Mouse (Mus musculus): ENCODE results near the gene Esrrg. TPM values are rescaled to one million over a fixed set of nuclear protein-coding genes. Genes with fewer than 3 reads are reported as not detected.

Gene Esrrg
- total and polyA plus RNA-seq, 3 experiments: 14.0 to 48.5 (median 45.2) TPM

GRCm38 (mm10) chr1:187983177-187983576, 374.6 kb downstream of the Esrrg start:
- H3K9ac ChIP-seq (ENCODE audit: low read depth, low read length): no peak overlapping the region
- no peak for DNase-seq
- TF ChIP-seq CTCF (IDR thresholded peaks at IDR 0.05) (no peak), EP300 (IDR thresholded peaks at IDR 0.05; ENCODE audit: insufficient read depth, low read depth, low read length) (no peak), POLR2A (IDR thresholded peaks at IDR 0.05; ENCODE audit: insufficient read depth, low read depth, low read length) (no peak)
- H3K4me1 ChIP-seq (ENCODE audit: control insufficient read depth, insufficient read depth, low read length): no peaks in the 10 kb centered on the region; the same call in 1 of the 2 replicates
- WGBS: 43% methylated on average over 4 of the region's 4 CpGs
- H3K27me3 ChIP-seq (ENCODE audit: control insufficient read depth, insufficient read depth, low read length): 0 out of 2 replicates have a peak, but pooled peaks cover under 1% of the 10 kb centered on the region
- no peaks in the 10 kb centered on the region for H3K79me2 ChIP-seq (replicated peaks; ENCODE audit: control insufficient read depth, insufficient read depth, low read length)
- no peaks in the 10 kb centered on the region; the same call in 1 of the 2 replicates for H3K36me3 ChIP-seq (ENCODE audit: control insufficient read depth, insufficient read depth, low read length)
- no peak overlapping the region for H3K27ac ChIP-seq
- intact Hi-C loops (cut with DNase I): no loop called here
- H3K4me3 ChIP-seq: no peak overlapping the region

GRCm38 (mm10) chr1:187990161-187990560, 381.6 kb downstream of the Esrrg start:
- intact Hi-C loops (cut with DNase I): no loop called here
- Histone ChIP-seq H3K27ac (no peak overlapping the region), H3K4me1 (ENCODE audit: control insufficient read depth, insufficient read depth, low read length) (no peaks in the 10 kb centered on the region), H3K9ac (ENCODE audit: low read depth, low read length) (no peak overlapping the region), H3K36me3 (ENCODE audit: control insufficient read depth, insufficient read depth, low read length) (no peaks in the 10 kb centered on the region), H3K79me2 (replicated peaks; ENCODE audit: control insufficient read depth, insufficient read depth, low read length) (no peaks in the 10 kb centered on the region), H3K27me3 (ENCODE audit: control insufficient read depth, insufficient read depth, low read length) (no peaks in the 10 kb centered on the region), H3K4me3 (no peak overlapping the region)
- no peak for TF ChIP-seq EP300 (IDR thresholded peaks at IDR 0.05; ENCODE audit: insufficient read depth, low read depth, low read length)
- TF ChIP-seq CTCF (IDR thresholded peaks at IDR 0.05): peak; percentile 35
- TF ChIP-seq POLR2A (IDR thresholded peaks at IDR 0.05; ENCODE audit: insufficient read depth, low read depth, low read length): no peak
- DNase-seq: no peak

- intact Hi-C loops (cut with DNase I): no loop called here
- peak overlapping the region; percentile 4 for H3K27ac ChIP-seq
- peak; percentile 49; the same call in 1 of the 2 replicates for TF ChIP-seq POLR2A (IDR thresholded peaks at IDR 0.05; ENCODE audit: insufficient read depth, low read depth, low read length)
- TF ChIP-seq EP300 (IDR thresholded peaks at IDR 0.05; ENCODE audit: insufficient read depth, low read depth, low read length): no peak
- H3K36me3 ChIP-seq (ENCODE audit: control insufficient read depth, insufficient read depth, low read length): no peaks in the 10 kb centered on the region
- H3K4me3 ChIP-seq: peak overlapping the region; percentile 44
- H3K79me2 ChIP-seq (replicated peaks; ENCODE audit: control insufficient read depth, insufficient read depth, low read length): no peaks in the 10 kb centered on the region
- 2% methylated on average over 39 of the region's 39 CpGs for WGBS
- H3K27me3 ChIP-seq (ENCODE audit: control insufficient read depth, insufficient read depth, low read length): no peaks in the 10 kb centered on the region
- DNase-seq: peak; percentile 59 to 77
- H3K4me1 ChIP-seq (ENCODE audit: control insufficient read depth, insufficient read depth, low read length): no peaks in the 10 kb centered on the region
- H3K9ac ChIP-seq (ENCODE audit: low read depth, low read length): peak overlapping the region; percentile 67
Observed at GRCm38 (mm10) chr1:187997584-187998338, 389.2 kb downstream of the Esrrg start.

- Histone ChIP-seq H3K27me3 (ENCODE audit: control insufficient read depth, insufficient read depth, low read length) (no peaks in the 10 kb centered on the region), H3K4me3 (no peak overlapping the region), H3K4me1 (ENCODE audit: control insufficient read depth, insufficient read depth, low read length) (no peaks in the 10 kb centered on the region), H3K79me2 (replicated peaks; ENCODE audit: control insufficient read depth, insufficient read depth, low read length) (no peaks in the 10 kb centered on the region), H3K36me3 (ENCODE audit: control insufficient read depth, insufficient read depth, low read length) (no peaks in the 10 kb centered on the region), H3K9ac (ENCODE audit: low read depth, low read length) (no peak overlapping the region), H3K27ac (no peak overlapping the region)
- TF ChIP-seq CTCF (IDR thresholded peaks at IDR 0.05) (no peak), EP300 (IDR thresholded peaks at IDR 0.05; ENCODE audit: insufficient read depth, low read depth, low read length) (no peak), POLR2A (IDR thresholded peaks at IDR 0.05; ENCODE audit: insufficient read depth, low read depth, low read length) (no peak)
- DNase-seq: no peak
- 75% methylated on average over 4 of the region's 4 CpGs for WGBS
- intact Hi-C loops (cut with DNase I): no loop called here
Observed at GRCm38 (mm10) chr1:187999121-187999520, 390.5 kb downstream of the Esrrg start.

GRCm38 (mm10) chr1:188000189-188000588, 391.6 kb downstream of the Esrrg start:
- WGBS: 64% methylated on average over 8 of the region's 8 CpGs
- H3K4me3 ChIP-seq: no peak overlapping the region
- H3K9ac ChIP-seq (ENCODE audit: low read depth, low read length): no peak overlapping the region
- intact Hi-C loops (cut with DNase I): no loop called here
- H3K27ac ChIP-seq: no peak overlapping the region
- no peaks in the 10 kb centered on the region for H3K27me3 ChIP-seq (ENCODE audit: control insufficient read depth, insufficient read depth, low read length)
- H3K36me3 ChIP-seq (ENCODE audit: control insufficient read depth, insufficient read depth, low read length): no peaks in the 10 kb centered on the region
- no peak for DNase-seq
- TF ChIP-seq POLR2A (IDR thresholded peaks at IDR 0.05; ENCODE audit: insufficient read depth, low read depth, low read length): no peak
- TF ChIP-seq EP300 (IDR thresholded peaks at IDR 0.05; ENCODE audit: insufficient read depth, low read depth, low read length): no peak
- no peak for TF ChIP-seq CTCF (IDR thresholded peaks at IDR 0.05)
- no peaks in the 10 kb centered on the region for H3K4me1 ChIP-seq (ENCODE audit: control insufficient read depth, insufficient read depth, low read length)
- no peaks in the 10 kb centered on the region for H3K79me2 ChIP-seq (replicated peaks; ENCODE audit: control insufficient read depth, insufficient read depth, low read length)

GRCm38 (mm10) chr1:188006820-188007491, 398.4 kb downstream of the Esrrg start:
- Histone ChIP-seq H3K4me3 (no peak overlapping the region), H3K27ac (no peak overlapping the region), H3K27me3 (ENCODE audit: control insufficient read depth, insufficient read depth, low read length) (no peaks in the 10 kb centered on the region), H3K9ac (ENCODE audit: low read depth, low read length) (no peak overlapping the region), H3K4me1 (ENCODE audit: control insufficient read depth, insufficient read depth, low read length) (no peaks in the 10 kb centered on the region; the same call in 1 of the 2 replicates), H3K36me3 (ENCODE audit: control insufficient read depth, insufficient read depth, low read length) (no peaks in the 10 kb centered on the region), H3K79me2 (replicated peaks; ENCODE audit: control insufficient read depth, insufficient read depth, low read length) (no peaks in the 10 kb centered on the region)
- no peak for TF ChIP-seq POLR2A (IDR thresholded peaks at IDR 0.05; ENCODE audit: insufficient read depth, low read depth, low read length)
- TF ChIP-seq EP300 (IDR thresholded peaks at IDR 0.05; ENCODE audit: insufficient read depth, low read depth, low read length): no peak
- TF ChIP-seq CTCF (IDR thresholded peaks at IDR 0.05): no peak
- WGBS: 26% methylated on average over 13 of the region's 13 CpGs
- no peak for DNase-seq
- intact Hi-C loops (cut with DNase I): no loop called here
